In genomic region chr15:11179751-11180169, GRCm38 (mm10) we compare ENCODE assay signal across 14 mouse cellular contexts.
A peak's percentile ranks its signal among the peaks of the same experiment; 100 is the strongest.
DNase-seq lines count a peak whose midpoint lies in the region; ATAC-seq and TF ChIP-seq lines count a peak whose summit lies in the region.
"Had no signal": no experiment of that assay in that cellular context is flagged by ENCODE, and none has a peak within 500 bp of the region (broad histone marks: within the 10 kb centered on the region; RNA-seq: fewer than 3 reads in every experiment).

No protein-coding gene starts in this region.

- in situ Hi-C loops in CH12.LX (cut with MboI; ENCODE audit: low pct_ligation_motif_present, low pct_unique_long_range_greater_than_20kb, low sequenced_read_pairs) = no loop called here

- no peak; the same call in 1 of the 2 replicates for TF ChIP-seq RAD21 in CH12.LX (IDR thresholded peaks at IDR 0.05; ENCODE audit: low read depth, low read length)

- no peaks in the 10 kb centered on the region for H3K36me3 ChIP-seq in CH12.LX (replicated peaks in 1 of 2; ENCODE audit: control insufficient read depth in 1 of 2, insufficient read depth in 1 of 2, low read length in 1 of 2)
- no peaks in the 10 kb centered on the region for H3K36me3 ChIP-seq in embryonic facial prominence, embryonic 12.5 days
- no peaks in the 10 kb centered on the region for H3K36me3 ChIP-seq in midbrain, embryonic 12.5 days
- no peaks in the 10 kb centered on the region for H3K36me3 ChIP-seq in kidney, embryonic 16.5 days (ENCODE audit: insufficient read depth, low read length)
- H3K36me3 ChIP-seq in lung, postnatal 0 days (ENCODE audit: insufficient read depth, low read length) = no peaks in the 10 kb centered on the region

- H3K79me2 ChIP-seq in CH12.LX (replicated peaks; ENCODE audit: control insufficient read depth, extremely low read depth, insufficient read depth, poor library complexity, severe bottlenecking) = no peaks in the 10 kb centered on the region

- intact Hi-C loops in gastrocnemius, postnatal 14 days (cut with DNase I; ENCODE audit: low total_unique reads) = no loop called here

- peaks cover 4 to 39% of the 10 kb centered on the region in 2 experiments for H3K4me1 ChIP-seq in CH12.LX (ENCODE audit: control insufficient read depth in 1 of 2, insufficient read depth in 2 of 2)
- H3K4me1 ChIP-seq in embryonic facial prominence, embryonic 12.5 days = peaks cover 18% of the 10 kb centered on the region
- H3K4me1 ChIP-seq in midbrain, embryonic 12.5 days = 0 out of 2 replicates have a peak, but pooled peaks cover 4% of the 10 kb centered on the region
- peaks cover 9% of the 10 kb centered on the region; the same call in 1 of the 2 replicates for H3K4me1 ChIP-seq in kidney, embryonic 16.5 days (ENCODE audit: insufficient read depth, low read length)
- H3K4me1 ChIP-seq in lung, postnatal 0 days (ENCODE audit: insufficient read depth, low read depth, low read length) = no peaks in the 10 kb centered on the region

- dilution Hi-C loops in CH12.LX (cut with MboI; ENCODE audit: extremely low pct_ligation_motif_present, extremely low pct_unique_long_range_greater_than_20kb, low sequenced_read_pairs) = no loop called here

- WGBS in embryonic facial prominence, embryonic 12.5 days = 45% methylated on average over 2 of the region's 2 CpGs
- 67% methylated on average over 2 of the region's 2 CpGs for WGBS in midbrain, embryonic 12.5 days
- 55% methylated on average over 2 of the region's 2 CpGs for WGBS in kidney, embryonic 16.5 days
- WGBS in lung, postnatal 0 days = 47% methylated on average over 2 of the region's 2 CpGs

- no peak for TF ChIP-seq CTCF in CH12.LX (conservative IDR thresholded peaks at IDR 0.05 in 1 of 2, IDR thresholded peaks at IDR 0.05 in 1 of 2; ENCODE audit: low read depth in 2 of 2, low read length in 2 of 2)
- TF ChIP-seq CTCF in lung, postnatal 0 days (IDR thresholded peaks at IDR 0.05) = no peak

- peak; percentile 11 for DNase-seq in gastrocnemius, postnatal 25 days
- no peak for DNase-seq in gastrocnemius, postnatal 14 days
- DNase-seq in CH12.LX (ENCODE audit: extremely low read depth) = peak; percentile 60
- no peak for DNase-seq in lung, postnatal 0 days (ENCODE audit: low spot score)
- no peak for DNase-seq in B cell, adult 2 months
- DNase-seq: adrenal gland, postnatal 36 days; cerebellum, adult 9-10 months; gastrocnemius, postnatal 10 days; heart, postnatal 4 days; layer of hippocampus, adult 9-11 months had no signal

- no peaks in the 10 kb centered on the region for H3K9me3 ChIP-seq in CH12.LX (replicated peaks; ENCODE audit: low read length)
- no peaks in the 10 kb centered on the region for H3K9me3 ChIP-seq in embryonic facial prominence, embryonic 12.5 days
- no peaks in the 10 kb centered on the region for H3K9me3 ChIP-seq in midbrain, embryonic 12.5 days
- H3K9me3 ChIP-seq in kidney, embryonic 16.5 days (ENCODE audit: low read length) = no peaks in the 10 kb centered on the region
- H3K9me3 ChIP-seq in lung, postnatal 0 days (ENCODE audit: low read length) = no peaks in the 10 kb centered on the region

- ATAC-seq in embryonic facial prominence, embryonic 12.5 days (ENCODE audit: insufficient number of reproducible peaks, insufficient read depth, low FRiP score, low TSS enrichment) = peak; percentile 72; the same call in 1 of the 2 replicates
- ATAC-seq in midbrain, embryonic 12.5 days (ENCODE audit: low FRiP score, low read depth) = peak; percentile 39; the same call in 1 of the 2 replicates
- no peak for ATAC-seq in kidney, embryonic 16.5 days (ENCODE audit: low FRiP score, low TSS enrichment)
- no peak for ATAC-seq in lung, postnatal 0 days

- H3K4me2 ChIP-seq in CH12.LX (ENCODE audit: insufficient read depth, low read depth, poor library complexity, severe bottlenecking) = no peak overlapping the region
- no peak overlapping the region for H3K4me2 ChIP-seq in embryonic facial prominence, embryonic 12.5 days (replicated peaks)
- no peak overlapping the region for H3K4me2 ChIP-seq in midbrain, embryonic 12.5 days (replicated peaks)
- no peak overlapping the region for H3K4me2 ChIP-seq in kidney, embryonic 16.5 days (replicated peaks; ENCODE audit: low read depth, low read length)
- H3K4me2 ChIP-seq in lung, postnatal 0 days (replicated peaks; ENCODE audit: low read depth, low read length) = no peak overlapping the region

- H3K27me3 ChIP-seq in CH12.LX (replicated peaks) = no peaks in the 10 kb centered on the region
- H3K27me3 ChIP-seq in embryonic facial prominence, embryonic 12.5 days = no peaks in the 10 kb centered on the region
- H3K27me3 ChIP-seq in midbrain, embryonic 12.5 days = no peaks in the 10 kb centered on the region
- no peaks in the 10 kb centered on the region for H3K27me3 ChIP-seq in kidney, embryonic 16.5 days (ENCODE audit: insufficient read depth, low read length)
- H3K27me3 ChIP-seq in lung, postnatal 0 days (replicated peaks; ENCODE audit: insufficient read depth, low read length) = no peaks in the 10 kb centered on the region

- H3K4me3 ChIP-seq in CH12.LX (replicated peaks in 1 of 3; ENCODE audit: low read depth in 2 of 3, low read length in 2 of 3, poor library complexity in 1 of 3) = no peak overlapping the region
- no peak overlapping the region for H3K4me3 ChIP-seq in embryonic facial prominence, embryonic 12.5 days
- no peak overlapping the region for H3K4me3 ChIP-seq in midbrain, embryonic 12.5 days
- H3K4me3 ChIP-seq in kidney, embryonic 16.5 days (ENCODE audit: low read length) = no peak overlapping the region
- no peak overlapping the region for H3K4me3 ChIP-seq in lung, postnatal 0 days (ENCODE audit: low read depth, low read length)

- TF ChIP-seq EP300 in CH12.LX (IDR thresholded peaks at IDR 0.05; ENCODE audit: low read length) = no peak
- no peak for TF ChIP-seq EP300 in lung, postnatal 0 days (IDR thresholded peaks at IDR 0.05)

- no peak overlapping the region for H3K27ac ChIP-seq in CH12.LX (ENCODE audit: insufficient read depth, low read depth)
- no peak overlapping the region for H3K27ac ChIP-seq in embryonic facial prominence, embryonic 12.5 days
- 0 out of 2 replicates have a peak overlapping the region, but pooled peaks have one; percentile 15 for H3K27ac ChIP-seq in midbrain, embryonic 12.5 days (replicated peaks)
- H3K27ac ChIP-seq in kidney, embryonic 16.5 days (ENCODE audit: low read length) = no peak overlapping the region
- no peak overlapping the region for H3K27ac ChIP-seq in lung, postnatal 0 days (ENCODE audit: low read length)
- H3K27ac ChIP-seq: liver, embryonic 14.5 days had no signal

- H3K9ac ChIP-seq in CH12.LX (ENCODE audit: insufficient read depth, low read depth) = no peak overlapping the region
- H3K9ac ChIP-seq in embryonic facial prominence, embryonic 12.5 days = no peak overlapping the region
- no peak overlapping the region for H3K9ac ChIP-seq in midbrain, embryonic 12.5 days (replicated peaks)
- no peak overlapping the region for H3K9ac ChIP-seq in kidney, embryonic 16.5 days (replicated peaks; ENCODE audit: low read length)
- H3K9ac ChIP-seq in lung, postnatal 0 days (replicated peaks; ENCODE audit: low read depth) = no peak overlapping the region
- H3K9ac ChIP-seq: liver, embryonic 14.5 days had no signal

- TF ChIP-seq POLR2A in CH12.LX (IDR thresholded peaks at IDR 0.05; ENCODE audit: low read depth, low read length) = no peak

TF ChIP-seq in CH12.LX, 34 proteins besides CTCF, POLR2A, EP300 and RAD21:
- no peak for TF ChIP-seq GABPA (IDR thresholded peaks at IDR 0.05; ENCODE audit: insufficient replicate concordance, low read depth, low read length)
- TF ChIP-seq BHLHE40 (IDR thresholded peaks at IDR 0.05; ENCODE audit: low read depth, low read length) = 0 out of 2 replicates have a peak, but pooled peaks have one; percentile 14
- peak; percentile 40; the same call in 1 of the 2 replicates for TF ChIP-seq TCF12 (IDR thresholded peaks at IDR 0.05; ENCODE audit: low read depth, low read length)
- TF ChIP-seq ZNF384 (IDR thresholded peaks at IDR 0.05; ENCODE audit: low read depth, low read length) = no peak
- no peak for TF ChIP-seq MYC (IDR thresholded peaks at IDR 0.05; ENCODE audit: low read depth, low read length)
- no peak for TF ChIP-seq IRF4 (IDR thresholded peaks at IDR 0.05; ENCODE audit: low read depth, low read length)
- no peak for TF ChIP-seq SIN3A (IDR thresholded peaks at IDR 0.05; ENCODE audit: low read length)
- TF ChIP-seq USF1 (IDR thresholded peaks at IDR 0.05; ENCODE audit: low read depth, low read length) = no peak
- no peak for TF ChIP-seq MEF2A (IDR thresholded peaks at IDR 0.05; ENCODE audit: borderline replicate concordance, low read depth, low read length)
- TF ChIP-seq PAX5 (IDR thresholded peaks at IDR 0.05; ENCODE audit: low read length) = no peak
- TF ChIP-seq ETS1 (conservative IDR thresholded peaks at IDR 0.05; ENCODE audit: low read depth, low read length) = peak; percentile 39; the same call in 1 of the 2 replicates
- no peak for TF ChIP-seq JUND (conservative IDR thresholded peaks at IDR 0.05; ENCODE audit: low read depth, low read length)
TF ChIP-seq in CH12.LX: peak in this region for 3.

Comparison
In these comparisons a context has a peak if more than half of its experiments do, and no peak if none do; other contexts are left out.
1. DNase-seq: peak in gastrocnemius, postnatal 25 days (single experiment) and CH12.LX (single experiment); none in gastrocnemius, postnatal 14 days (single experiment), lung, postnatal 0 days (single experiment) and B cell, adult 2 months (0 of 2).
2. ATAC-seq: peak in embryonic facial prominence, embryonic 12.5 days (single experiment) and midbrain, embryonic 12.5 days (single experiment); none in kidney, embryonic 16.5 days (single experiment) and lung, postnatal 0 days (single experiment).